In the genomic region with DNA sequence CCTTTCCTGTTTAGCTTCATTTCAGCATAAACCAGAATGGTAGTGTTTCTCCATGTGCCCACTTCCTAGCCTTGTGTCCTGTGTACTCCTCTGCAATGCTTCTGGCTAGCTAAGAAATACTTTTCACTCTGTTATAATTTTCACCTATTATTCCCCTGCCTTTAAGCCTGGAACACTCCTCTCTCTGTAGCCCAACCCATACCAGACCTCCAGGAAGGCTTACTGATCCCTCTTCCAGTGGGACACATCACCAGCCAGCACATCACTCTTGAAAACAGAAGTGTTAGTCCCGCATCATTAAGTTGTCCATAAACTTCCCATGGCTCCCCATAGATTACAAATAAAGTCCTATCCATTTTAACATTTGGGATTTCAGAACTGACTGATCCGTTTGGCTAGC, we compare ENCODE assay signal across 13 mouse cellular contexts.
"Had no signal": no experiment of that assay in that cellular context is flagged by ENCODE, and none has a peak within 500 bp of the region (broad histone marks: within the 10 kb centered on the region; RNA-seq: fewer than 3 reads in every experiment).

No protein-coding gene starts in this region.

- H3K36me3 ChIP-seq: neural tube, embryonic 12.5 days; stomach, embryonic 15.5 days had no signal

- H3K9ac ChIP-seq: neural tube, embryonic 12.5 days; stomach, embryonic 15.5 days had no signal

- H3K4me1 ChIP-seq: neural tube, embryonic 12.5 days; stomach, embryonic 15.5 days had no signal

- H3K27ac ChIP-seq: neural tube, embryonic 12.5 days; stomach, embryonic 15.5 days; stomach, postnatal 0 days had no signal

- H3K9me3 ChIP-seq: neural tube, embryonic 12.5 days; stomach, embryonic 15.5 days had no signal

- H3K4me3 ChIP-seq: neural tube, embryonic 12.5 days; stomach, embryonic 15.5 days had no signal

- H3K4me2 ChIP-seq: neural tube, embryonic 12.5 days; stomach, embryonic 15.5 days had no signal

- DNase-seq: right cerebral cortex, postnatal 14 days; right cerebral cortex, postnatal 25 days; right cerebral cortex, postnatal 4 days; spleen, adult 18-20 months; thymus, adult 18-20 months; thymus, adult 2 months; thymus, postnatal 14 days; thymus, postnatal 25 days; thymus, postnatal 36 days; thymus, postnatal 4 days had no signal

- H3K27me3 ChIP-seq: neural tube, embryonic 12.5 days; stomach, embryonic 15.5 days had no signal
